8 mouse cellular contexts compared by ENCODE assay signal in the genomic region with DNA sequence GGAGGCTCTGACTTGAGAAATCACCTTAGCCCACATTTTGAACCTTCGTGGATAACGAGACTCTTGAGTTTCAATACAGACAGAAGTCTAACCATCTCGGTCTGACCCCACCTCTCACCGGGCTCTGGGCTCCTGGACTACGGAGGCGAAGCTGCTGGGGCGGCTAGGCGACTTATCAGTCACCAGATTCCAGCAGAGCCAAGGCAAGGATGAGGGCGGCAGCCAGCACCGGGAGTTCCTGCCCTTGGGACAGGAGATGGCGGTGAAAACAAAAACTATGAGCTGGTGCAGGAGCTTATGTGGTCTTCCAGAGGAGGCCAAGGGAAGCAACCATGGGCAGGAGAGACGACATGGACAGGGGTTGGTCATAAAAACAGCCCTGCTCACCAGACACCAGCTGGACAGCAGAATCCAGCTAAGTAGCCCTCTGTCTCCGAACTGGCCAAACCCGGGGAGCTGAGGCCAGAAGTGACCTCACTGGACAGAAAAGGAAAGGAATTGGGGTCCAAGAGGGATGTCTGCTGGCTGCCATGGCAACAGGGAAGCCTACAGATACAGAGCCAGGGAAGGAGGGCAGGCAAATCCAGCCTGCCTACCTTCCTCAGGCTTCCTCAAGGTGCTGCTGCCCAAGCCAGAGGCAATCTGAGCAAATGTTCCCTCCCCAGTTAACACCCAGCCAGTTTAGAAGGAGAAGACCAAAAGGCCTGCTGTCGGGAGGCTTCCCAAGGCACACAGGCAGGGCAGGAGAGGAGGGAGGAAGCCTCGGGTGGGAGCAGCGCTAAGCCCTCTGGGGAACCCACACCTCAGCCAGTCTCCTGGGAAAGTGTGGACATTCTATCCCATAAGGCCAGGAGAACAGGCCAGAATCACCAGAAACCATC. TPM values are rescaled to one million over a fixed set of nuclear protein-coding genes. Genes with fewer than 3 reads are reported as not detected.
DNase-seq lines count a peak whose midpoint lies in the region; ATAC-seq and TF ChIP-seq lines count a peak whose summit lies in the region.

No protein-coding gene starts in this region.

- H3K4me2 ChIP-seq in kidney, postnatal 0 days (ENCODE audit: low read length) = peak overlapping the region; percentile 27; the same call in 1 of the 2 replicates
- peak overlapping the region; percentile 42 for H3K4me2 ChIP-seq in heart, embryonic 15.5 days
- H3K4me2 ChIP-seq in liver, embryonic 15.5 days = peak overlapping the region; percentile 13

- H3K9ac ChIP-seq in kidney, postnatal 0 days (ENCODE audit: low read depth, low read length) = peak overlapping the region; percentile 37; the same call in 1 of the 2 replicates
- H3K9ac ChIP-seq in heart, embryonic 15.5 days = no peak overlapping the region
- no peak overlapping the region; the same call in 1 of the 2 replicates for H3K9ac ChIP-seq in liver, embryonic 15.5 days

- no peaks in the 10 kb centered on the region for H3K36me3 ChIP-seq in kidney, postnatal 0 days (ENCODE audit: insufficient read depth, low read length)
- H3K36me3 ChIP-seq in heart, embryonic 15.5 days = no peaks in the 10 kb centered on the region
- H3K36me3 ChIP-seq in liver, embryonic 15.5 days (replicated peaks) = no peaks in the 10 kb centered on the region

- peaks cover 66% of the 10 kb centered on the region for H3K4me1 ChIP-seq in kidney, postnatal 0 days (replicated peaks; ENCODE audit: insufficient read depth, low read length)
- H3K4me1 ChIP-seq in heart, embryonic 15.5 days (replicated peaks) = peaks cover 49% of the 10 kb centered on the region
- peaks cover 96% of the 10 kb centered on the region for H3K4me1 ChIP-seq in liver, embryonic 15.5 days (replicated peaks)

- no peak for DNase-seq in kidney, postnatal 0 days (ENCODE audit: low spot score)
- no peak for DNase-seq in kidney, adult 11 months
- peak; percentile 57 to 60 for DNase-seq in heart, adult 18-20 months
- DNase-seq in layer of hippocampus, adult 8-10 months (ENCODE audit: low spot score in 2 of 2) = no peak
- DNase-seq in urinary bladder, postnatal 4 days (ENCODE audit: low spot score in 2 of 2) = no peak

- TF ChIP-seq CTCF in kidney, postnatal 0 days (IDR thresholded peaks at IDR 0.05; ENCODE audit: low read depth) = no peak

- peak overlapping the region; percentile 84 for H3K27ac ChIP-seq in kidney, postnatal 0 days
- H3K27ac ChIP-seq in heart, embryonic 15.5 days = no peak overlapping the region
- no peak overlapping the region; the same call in 1 of the 2 replicates for H3K27ac ChIP-seq in liver, embryonic 15.5 days (replicated peaks)

- no peaks in the 10 kb centered on the region for H3K27me3 ChIP-seq in kidney, postnatal 0 days (ENCODE audit: insufficient read depth, low read length)
- peaks cover 9% of the 10 kb centered on the region; the same call in 1 of the 2 replicates for H3K27me3 ChIP-seq in heart, embryonic 15.5 days
- no peaks in the 10 kb centered on the region for H3K27me3 ChIP-seq in liver, embryonic 15.5 days

- ATAC-seq in kidney, postnatal 0 days (replicated peaks; ENCODE audit: low FRiP score, low read depth) = no peak
- ATAC-seq in heart, embryonic 15.5 days (replicated peaks; ENCODE audit: insufficient number of reproducible peaks, insufficient read depth, low FRiP score, low read depth) = no peak
- ATAC-seq in liver, embryonic 15.5 days (ENCODE audit: insufficient read depth) = no peak
- ATAC-seq in monocyte, adult 5-6 weeks (replicated peaks; ENCODE audit: insufficient number of reproducible peaks, low FRiP score, low TSS enrichment, poor library complexity, severe bottlenecking) = no peak

- 15% methylated on average over 17 of the region's 17 CpGs for WGBS in kidney, postnatal 0 days
- 17% methylated on average over 17 of the region's 17 CpGs for WGBS in heart, embryonic 15.5 days
- WGBS in liver, embryonic 15.5 days (ENCODE audit: insufficient replicate concordance) = 48% methylated on average over 17 of the region's 17 CpGs

- H3K4me3 ChIP-seq in kidney, postnatal 0 days (replicated peaks; ENCODE audit: low read depth, low read length) = no peak overlapping the region
- 0 out of 2 replicates have a peak overlapping the region, but pooled peaks have one; percentile 6 for H3K4me3 ChIP-seq in heart, embryonic 15.5 days
- no peak overlapping the region for H3K4me3 ChIP-seq in liver, embryonic 15.5 days (replicated peaks)

- H3K9me3 ChIP-seq in kidney, postnatal 0 days (replicated peaks; ENCODE audit: low read length) = no peaks in the 10 kb centered on the region
- no peaks in the 10 kb centered on the region for H3K9me3 ChIP-seq in heart, embryonic 15.5 days (replicated peaks)
- no peaks in the 10 kb centered on the region for H3K9me3 ChIP-seq in liver, embryonic 15.5 days (replicated peaks)

RNA-seq across cellular contexts. Expression of gene Ccdc88c, which starts 16.4 kb away (rescaled TPM):
- 7.6 and 7.8 TPM in 2 replicates for polyA plus RNA-seq in kidney, postnatal 0 days (2015; fragmentation: Nextera tagmentation; extraction: Ambion mirVana)
- 1 to 10 TPM; 3.6 to 4.0 TPM for total RNA-seq in heart, adult 18-20 months (2021)
- polyA plus RNA-seq in heart, embryonic 15.5 days (2015; fragmentation: Nextera tagmentation; extraction: Ambion mirVana) = 2.4 and 5.3 TPM in 2 replicates
- polyA plus RNA-seq in liver, embryonic 15.5 days (2015; fragmentation: Nextera tagmentation; extraction: Ambion mirVana) = 5.5 TPM in 2 replicates
- total RNA-seq in layer of hippocampus, adult 8-10 months (2022) = 10 to 100 TPM; 30.2 to 38.8 (median 34.7) TPM
- total RNA-seq in monocyte, adult 5-6 weeks (2017) = 350 to 541 TPM (median 365 TPM) in 3 replicates

Comparison
In these comparisons a context has a peak if more than half of its experiments do, and no peak if none do; other contexts are left out.
1. DNase-seq: peak in heart, adult 18-20 months (2 of 2); none in kidney, postnatal 0 days (single experiment), kidney, adult 11 months (single experiment), layer of hippocampus, adult 8-10 months (0 of 2) and urinary bladder, postnatal 4 days (0 of 2).
2. RNA of gene Ccdc88c, which starts 16.4 kb away (total RNA-seq): 350 to 541 TPM in monocyte, adult 5-6 weeks and 30.2 to 38.8 TPM in layer of hippocampus, adult 8-10 months; 3.6 to 4.0 TPM in heart, adult 18-20 months; every median in the first group is over 4 times any median in the second.
3. Peak in every context shown above with its lines, with median percentiles within 50 percentile points of each other: H3K4me2 ChIP-seq.